Mouse (Mus musculus) hindbrain, embryonic 10.5 days (tissue): ENCODE results near the gene Epb41l1. TPM values are rescaled to one million over a fixed set of nuclear protein-coding genes. Genes with fewer than 3 reads are reported as not detected.

Experiments
- DNase-seq: peaks from one replicate; pipeline ENCODE4 v3.0.0-alpha.2; 2017; ENCODE audit warnings: low spot score
- H3K27ac ChIP-seq: fragments of 300-500 bp; sonication (generic); 2 replicates; pipeline ENCODE4 v1.5.1; 2016; ENCODE audit warnings: mild to moderate bottlenecking, moderate library complexity
- H3K27me3 ChIP-seq: fragments of 300-500 bp; sonication (generic); 2 replicates; pipeline ENCODE4 v1.6.1; 2016; ENCODE audit warnings: mild to moderate bottlenecking; ENCODE audit not compliant: poor library complexity, insufficient read depth, severe bottlenecking
- H3K36me3 ChIP-seq: fragments of 300-500 bp; sonication (generic); 2 replicates; pipeline ENCODE4 v1.6.1; 2016; ENCODE audit warnings: mild to moderate bottlenecking, moderate library complexity
- H3K4me1 ChIP-seq: fragments of 300-500 bp; sonication (generic); replicated peaks from 2 replicates; pipeline ENCODE4 v1.6.1; 2016; ENCODE audit warnings: mild to moderate bottlenecking
- H3K4me3 ChIP-seq: fragments of 300-500 bp; sonication (generic); 2 replicates; pipeline ENCODE4 v1.5.1; 2016; ENCODE audit warnings: mild to moderate bottlenecking, moderate library complexity
- H3K9me3 ChIP-seq: fragments of 300-500 bp; sonication (generic); 2 replicates; pipeline ENCODE4 v1.6.1; 2016; ENCODE audit warnings: mild to moderate bottlenecking, moderate library complexity
- WGBS: fragments of 180-500 bp; shearing (Covaris S2); methylation state at CpG from one replicate; pipeline ENCODE4 v1.1.7; 2016; 5-methylcytosine and 5-hydroxymethylcytosine counted together
- polyA plus RNA-seq: library from polyadenylated mRNA; unstranded; fragments of >200 nt; fragmentation: Nextera tagmentation; extraction: Ambion mirVana; gene quantifications from 2 replicates; pipeline ENCODE4 v1.2.1, GENCODE M21; 2016

The Epb41l1 gene
- polyA plus RNA-seq, 1 experiment from 2014 or later: 2.1 TPM

GRCm38 (mm10) chr2:156486086-156486751, 65.5 kb downstream of the Epb41l1 start:
- no peak overlapping the region for H3K27ac ChIP-seq
- peaks cover 9% of the 10 kb centered on the region; the same call in 1 of the 2 replicates for H3K36me3 ChIP-seq
- no peak overlapping the region for H3K4me3 ChIP-seq
- H3K9me3 ChIP-seq: peaks cover 11% of the 10 kb centered on the region
- DNase-seq: no peak
- H3K4me1 ChIP-seq: peaks cover 21% of the 10 kb centered on the region
- peaks cover 17% of the 10 kb centered on the region for H3K27me3 ChIP-seq
- 94% methylated on average over 12 of the region's 12 CpGs for WGBS

GRCm38 (mm10) chr2:156487589-156488160, 67.0 kb downstream of the Epb41l1 start:
- no peak for DNase-seq
- H3K4me1 ChIP-seq: peaks cover 33% of the 10 kb centered on the region
- peaks cover 9% of the 10 kb centered on the region; the same call in 1 of the 2 replicates for H3K36me3 ChIP-seq
- peaks cover 11% of the 10 kb centered on the region for H3K9me3 ChIP-seq
- peaks cover 17% of the 10 kb centered on the region for H3K27me3 ChIP-seq
- WGBS: 70% methylated on average over 10 of the region's 10 CpGs
- no peak overlapping the region for H3K4me3 ChIP-seq
- peak overlapping the region; percentile 62 for H3K27ac ChIP-seq

GRCm38 (mm10) chr2:156488166-156488814, 67.6 kb downstream of the Epb41l1 start:
- Histone ChIP-seq H3K27ac (peak overlapping the region; percentile 62), H3K4me1 (peaks cover 39% of the 10 kb centered on the region), H3K4me3 (no peak overlapping the region), H3K9me3 (peaks cover 11% of the 10 kb centered on the region), H3K27me3 (peaks cover 17% of the 10 kb centered on the region), H3K36me3 (peaks cover 9% of the 10 kb centered on the region; the same call in 1 of the 2 replicates)
- DNase-seq: no peak
- WGBS: 79% methylated on average over 8 of the region's 8 CpGs

- Histone ChIP-seq H3K27ac (no peak overlapping the region), H3K4me1 (peaks cover 52% of the 10 kb centered on the region), H3K36me3 (peaks cover 9% of the 10 kb centered on the region), H3K9me3 (no peaks in the 10 kb centered on the region), H3K4me3 (no peak overlapping the region), H3K27me3 (peaks cover 2% of the 10 kb centered on the region; the same call in 1 of the 2 replicates)
- 82% methylated on average over 11 of the region's 11 CpGs for WGBS
- DNase-seq: no peak
These were observed 69.5 kb downstream of the Epb41l1 start for GRCm38 (mm10) chr2:156490176-156490575.

GRCm38 (mm10) chr2:156491796-156492195, 71.1 kb downstream of the Epb41l1 start:
- no peak overlapping the region for H3K27ac ChIP-seq
- peaks cover 56% of the 10 kb centered on the region for H3K4me1 ChIP-seq
- H3K36me3 ChIP-seq: peaks cover 17% of the 10 kb centered on the region
- no peaks in the 10 kb centered on the region for H3K27me3 ChIP-seq
- no peak overlapping the region for H3K4me3 ChIP-seq
- DNase-seq: no peak
- H3K9me3 ChIP-seq: no peaks in the 10 kb centered on the region
- WGBS: 76% methylated on average over 5 of the region's 5 CpGs

- Histone ChIP-seq H3K27ac (peak overlapping the region; percentile 50), H3K4me3 (no peak overlapping the region), H3K27me3 (no peaks in the 10 kb centered on the region), H3K4me1 (peaks cover 56% of the 10 kb centered on the region), H3K36me3 (peaks cover 17% of the 10 kb centered on the region), H3K9me3 (no peaks in the 10 kb centered on the region)
- WGBS: 41% methylated on average over 9 of the region's 9 CpGs
- DNase-seq: no peak
These were observed 73.1 kb downstream of the Epb41l1 start for GRCm38 (mm10) chr2:156493766-156494165.

- Histone ChIP-seq H3K36me3 (peaks cover 17% of the 10 kb centered on the region), H3K27me3 (no peaks in the 10 kb centered on the region), H3K27ac (peak overlapping the region; percentile 50; the same call in 1 of the 2 replicates), H3K4me3 (no peak overlapping the region), H3K9me3 (no peaks in the 10 kb centered on the region), H3K4me1 (peaks cover 57% of the 10 kb centered on the region)
- no peak for DNase-seq
- WGBS: 83% methylated on average over 9 of the region's 9 CpGs
These were observed 73.8 kb downstream of the Epb41l1 start for GRCm38 (mm10) chr2:156494465-156494864.

GRCm38 (mm10) chr2:156494875-156495274, 74.2 kb downstream of the Epb41l1 start:
- peaks cover 17% of the 10 kb centered on the region for H3K36me3 ChIP-seq
- 0 out of 2 replicates have a peak overlapping the region, but pooled peaks have one; percentile 29 for H3K27ac ChIP-seq
- H3K27me3 ChIP-seq: no peaks in the 10 kb centered on the region
- H3K4me3 ChIP-seq: no peak overlapping the region
- peaks cover 57% of the 10 kb centered on the region for H3K4me1 ChIP-seq
- DNase-seq: no peak
- no peaks in the 10 kb centered on the region for H3K9me3 ChIP-seq
- WGBS: 93% methylated on average over 12 of the region's 12 CpGs

GRCm38 (mm10) chr2:156496816-156497566, 76.3 kb downstream of the Epb41l1 start:
- peaks cover 47% of the 10 kb centered on the region for H3K4me1 ChIP-seq
- WGBS: 42% methylated on average over 5 of the region's 5 CpGs
- peaks cover 21% of the 10 kb centered on the region for H3K36me3 ChIP-seq
- H3K4me3 ChIP-seq: no peak overlapping the region
- peak overlapping the region; percentile 62; the same call in 1 of the 2 replicates for H3K27ac ChIP-seq
- H3K9me3 ChIP-seq: no peaks in the 10 kb centered on the region
- no peak for DNase-seq
- H3K27me3 ChIP-seq: no peaks in the 10 kb centered on the region

- peaks cover 38% of the 10 kb centered on the region for H3K4me1 ChIP-seq
- no peaks in the 10 kb centered on the region for H3K9me3 ChIP-seq
- H3K27me3 ChIP-seq: no peaks in the 10 kb centered on the region
- H3K27ac ChIP-seq: no peak overlapping the region
- 43% methylated on average over 5 of the region's 5 CpGs for WGBS
- H3K36me3 ChIP-seq: peaks cover 21% of the 10 kb centered on the region
- no peak overlapping the region for H3K4me3 ChIP-seq
- peak; percentile 62 for DNase-seq
These were observed 77.2 kb downstream of the Epb41l1 start for GRCm38 (mm10) chr2:156497915-156498314.

- Histone ChIP-seq H3K27me3 (no peaks in the 10 kb centered on the region), H3K9me3 (no peaks in the 10 kb centered on the region), H3K4me1 (peaks cover 20% of the 10 kb centered on the region), H3K4me3 (no peak overlapping the region), H3K36me3 (peaks cover 15% of the 10 kb centered on the region; the same call in 1 of the 2 replicates), H3K27ac (no peak overlapping the region)
- DNase-seq: no peak
- 90% methylated on average over 1 of the region's 1 CpGs for WGBS
These were observed 80.3 kb downstream of the Epb41l1 start for GRCm38 (mm10) chr2:156501025-156501424.

- peaks cover 46% of the 10 kb centered on the region for H3K36me3 ChIP-seq
- no peaks in the 10 kb centered on the region for H3K4me1 ChIP-seq
- no peak for DNase-seq
- no peaks in the 10 kb centered on the region for H3K27me3 ChIP-seq
- 90% methylated on average over 13 of the region's 13 CpGs for WGBS
- H3K9me3 ChIP-seq: no peaks in the 10 kb centered on the region
- no peak overlapping the region for H3K27ac ChIP-seq
- H3K4me3 ChIP-seq: no peak overlapping the region
These were observed 84.8 kb downstream of the Epb41l1 start for GRCm38 (mm10) chr2:156505533-156505932.
